Mouse (Mus musculus): ENCODE data around the gene Cbx3.
A peak's percentile ranks its signal among the peaks of the same experiment; 100 is the strongest.

DNA sequence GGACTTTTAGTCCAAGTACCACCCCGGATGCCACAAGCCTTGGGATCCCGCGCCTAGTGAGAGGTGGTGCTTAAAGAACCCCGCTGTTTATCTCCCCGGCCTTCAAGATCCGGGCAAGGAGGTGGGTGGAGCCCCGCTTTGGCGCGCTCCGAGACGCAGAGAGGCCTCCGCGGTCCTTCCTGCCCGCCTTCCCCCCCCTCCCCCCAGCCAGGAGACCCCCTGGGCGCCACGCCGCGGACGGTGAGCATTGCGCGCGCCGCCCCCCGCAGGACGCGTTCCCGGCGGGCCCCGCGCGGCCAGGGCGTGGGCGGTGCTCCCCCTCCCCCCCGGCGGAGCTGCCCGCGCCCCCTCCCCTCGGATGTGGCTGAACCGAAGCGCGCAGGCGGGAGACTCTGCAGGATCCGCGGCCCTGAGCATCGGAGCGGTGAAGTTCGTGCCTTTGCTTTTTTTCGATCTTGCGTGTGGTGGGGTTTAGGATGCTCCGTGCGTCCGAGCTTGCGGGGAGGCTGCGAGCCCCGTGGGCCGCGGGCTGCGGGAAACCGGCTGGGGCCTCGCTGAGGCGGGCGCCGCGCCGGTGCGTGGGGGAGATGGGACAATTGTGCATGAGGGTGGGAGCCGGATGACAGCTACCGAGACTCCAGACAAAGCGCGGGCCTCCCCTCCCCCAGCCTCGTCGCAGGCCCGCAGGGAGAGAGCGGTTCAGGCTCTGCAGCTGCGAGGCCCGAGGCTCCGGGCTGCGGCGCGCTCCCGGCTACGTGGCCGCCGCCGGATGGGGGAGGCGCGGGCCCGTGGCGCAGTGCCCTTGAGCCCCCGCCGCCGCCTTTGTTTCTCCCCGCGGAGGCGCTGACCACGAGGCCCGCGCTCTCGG, at the start of gene Cbx3:
- TF ChIP-seq CTCF (IDR thresholded peaks at IDR 0.05; ENCODE audit: borderline replicate concordance, control insufficient read depth, extremely low read depth, insufficient read depth, low read length, poor library complexity) (peak; percentile 41; the same call in 1 of the 2 replicates), POLR2A (IDR thresholded peaks at IDR 0.05; ENCODE audit: control insufficient read depth, extremely low read depth, insufficient read depth, low read length, poor library complexity) (peak; percentile 41; the same call in 1 of the 2 replicates)

All from thymus, adult 2 months (tissue).